Mouse (Mus musculus): ENCODE measurements around the gene Gm9774. TPM values are rescaled to one million over a fixed set of nuclear protein-coding genes. Genes with fewer than 3 reads are reported as not detected.

The Gm9774 gene
- under 1 TPM; 0.57 to 0.96 TPM for total RNA-seq (2021)
- long read RNA-seq, partial matches to known transcripts: 0 of 1 reads
- long read RNA-seq, other reads (novel, unspliced or antisense): 0 of 1 reads

GRCm38 (mm10) chr3:92429323-92429722 lies at the start of gene Gm9774:
Gm9774 (minus strand) TSS chr3:92429423.
- no peak for DNase-seq (ENCODE audit: low spot score in 2 of 2)

GRCm38 (mm10) chr3:92470111-92470510 lies 40.9 kb upstream of the Gm9774 start:
- no peak for DNase-seq (ENCODE audit: low spot score in 2 of 2)

GRCm38 (mm10) chr3:92467424-92467823 lies 38.2 kb upstream of the Gm9774 start:
- DNase-seq (ENCODE audit: low spot score in 2 of 2): no peak

GRCm38 (mm10) chr3:92466576-92466975 lies 37.4 kb upstream of the Gm9774 start:
- DNase-seq (ENCODE audit: low spot score in 2 of 2): no peak

- no peak for DNase-seq (ENCODE audit: low spot score in 2 of 2)
These were observed 29.4 kb upstream of the Gm9774 start, which contains the start of gene Sprr3 for GRCm38 (mm10) chr3:92458620-92459019. Sprr3 (minus strand) TSS chr3:92458720.

- DNase-seq (ENCODE audit: low spot score in 2 of 2): no peak
These were observed 25.9 kb upstream of the Gm9774 start for GRCm38 (mm10) chr3:92455151-92455550.

- no peak for DNase-seq (ENCODE audit: low spot score in 2 of 2)
These were observed 11.0 kb upstream of the Gm9774 start for GRCm38 (mm10) chr3:92440177-92440576.

GRCm38 (mm10) chr3:92438689-92439088 lies 9.5 kb upstream of the Gm9774 start, which contains the start of gene Sprr1b:
Sprr1b (minus strand) TSS chr3:92438789.
- no peak for DNase-seq (ENCODE audit: low spot score in 2 of 2)

- DNase-seq (ENCODE audit: low spot score in 2 of 2): no peak
These were observed 3.1 kb upstream of the Gm9774 start, which contains the start of gene Sprr2k for GRCm38 (mm10) chr3:92432282-92432681. Sprr2k (plus strand) TSS chr3:92432582.

GRCm38 (mm10) chr3:92417782-92418181 lies 11.4 kb downstream of the Gm9774 start, which contains the start of gene Sprr2j-ps:
Sprr2j-ps (plus strand) TSS chr3:92418082.
- DNase-seq (ENCODE audit: low spot score in 2 of 2): no peak

- DNase-seq (ENCODE audit: low spot score in 2 of 2): no peak
These were observed 21.5 kb downstream of the Gm9774 start, which contains the start of gene Sprr2i for GRCm38 (mm10) chr3:92407691-92408090. Sprr2i (plus strand) TSS chr3:92407991.

GRCm38 (mm10) chr3:92394301-92394700 lies 34.9 kb downstream of the Gm9774 start:
- DNase-seq (ENCODE audit: low spot score in 2 of 2): no peak

GRCm38 (mm10) chr3:92385385-92385784 lies 43.8 kb downstream of the Gm9774 start, which contains the start of gene Sprr2h:
Sprr2h (plus strand) TSS chr3:92385685.
- no peak for DNase-seq (ENCODE audit: low spot score in 2 of 2)

Other genes starting within 250 kb of the Gm9774 start
- not detected for gene Sprr2a1, start 213.6 kb downstream of the Gm9774 start, total RNA-seq (2021)
- not detected for gene Sprr2a2, start 213.5 kb downstream of the Gm9774 start, total RNA-seq (2021)
- gene Sprr2a3, start 144.0 kb downstream of the Gm9774 start, total RNA-seq (2021): not detected
- not detected for gene Sprr2b, start 112.8 kb downstream of the Gm9774 start, total RNA-seq (2021)
- gene Sprr2d, start 90.3 kb downstream of the Gm9774 start, total RNA-seq (2021): not detected
- not detected for gene Sprr2e, start 77.3 kb downstream of the Gm9774 start, total RNA-seq (2021)
- not detected for gene Sprr2f, start 64.2 kb downstream of the Gm9774 start, total RNA-seq (2021)
- not detected for gene Sprr2h, start 43.7 kb downstream of the Gm9774 start, total RNA-seq (2021)
- not detected for gene Sprr2i, start 21.4 kb downstream of the Gm9774 start, total RNA-seq (2021)
- not detected for gene Sprr2j-ps, start 11.3 kb downstream of the Gm9774 start, total RNA-seq (2021)
- not detected for gene Sprr2k, start 3.2 kb upstream of the Gm9774 start, total RNA-seq (2021)
- gene Sprr1b, start 9.4 kb upstream of the Gm9774 start, total RNA-seq (2021): not detected
- gene Sprr3, start 29.3 kb upstream of the Gm9774 start, total RNA-seq (2021): not detected
- gene Sprr1a, start 56.5 kb upstream of the Gm9774 start, total RNA-seq (2021): not detected
- not detected for gene Sprr4, start 71.1 kb upstream of the Gm9774 start, total RNA-seq (2021)
- not detected for gene 2310046K23Rik, start 105.1 kb upstream of the Gm9774 start, total RNA-seq (2021)
- gene Ivl, start 144.3 kb upstream of the Gm9774 start, total RNA-seq (2021): not detected
- not detected for gene Smcp, start 159.6 kb upstream of the Gm9774 start, total RNA-seq (2021)
- gene 2210017I01Rik, start 178.1 kb upstream of the Gm9774 start, total RNA-seq (2021): not detected
- gene Lce6a, start 192.2 kb upstream of the Gm9774 start, total RNA-seq (2021): not detected
- gene Lce1a1, start 218.9 kb upstream of the Gm9774 start, total RNA-seq (2021): not detected
- not detected for gene Lce1b, start 227.5 kb upstream of the Gm9774 start, total RNA-seq (2021)
- not detected for gene Lce1a2, start 240.9 kb upstream of the Gm9774 start, total RNA-seq (2021)
- not detected for gene Lce1c, start 249.8 kb upstream of the Gm9774 start, total RNA-seq (2021)